Mouse (Mus musculus): Measurements from ENCODE around the gene Olfr1373.
"Not testable (repeated sequence)": the region's sequence is repeated elsewhere in the genome, so short reads cannot be mapped to it uniquely, and the experiment has no call there.

Gene Olfr1373

DNA sequence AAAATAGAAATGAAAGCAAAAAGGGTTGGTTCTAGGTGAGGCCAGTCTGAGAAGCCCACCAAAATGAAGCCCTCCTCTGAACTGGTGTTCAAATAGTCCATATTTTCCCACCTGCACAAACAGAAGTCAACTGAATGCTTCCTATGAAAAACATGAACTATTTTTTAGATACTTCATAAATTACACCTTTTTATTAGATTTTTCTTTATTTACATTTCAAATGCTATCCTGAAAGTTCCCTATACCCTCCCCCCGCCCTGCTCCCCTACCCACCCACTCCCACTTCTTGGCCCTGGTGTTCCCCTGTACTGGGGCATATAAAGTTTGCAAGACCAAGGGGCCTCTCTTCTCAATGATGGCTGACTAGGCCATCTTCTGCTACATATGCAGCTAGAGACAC, at the start of gene Olfr1373:
Olfr1373 (minus strand) TSS at position 101 of the 400 bp plus-strand sequence.
- not testable (repeated sequence) for DNase-seq (ENCODE audit: low spot score)

DNA sequence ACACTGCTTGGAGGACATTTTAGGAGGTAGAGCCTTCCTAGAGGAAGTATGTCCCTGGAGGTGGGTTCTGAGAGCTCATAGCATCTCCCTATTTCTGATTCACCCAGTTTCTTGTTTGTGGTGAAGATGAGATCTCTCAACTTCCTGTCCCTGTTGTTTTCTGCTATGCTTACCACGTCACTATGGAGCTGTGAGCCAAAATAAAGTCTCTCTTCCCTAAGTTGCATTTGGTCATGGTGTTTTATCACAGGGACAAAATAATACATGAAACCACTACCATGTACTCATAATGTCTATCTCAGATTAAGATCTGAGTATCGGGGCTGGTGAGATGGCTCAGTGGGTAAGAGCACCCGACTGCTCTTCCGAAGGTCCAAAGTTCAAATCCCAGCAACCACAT, 35.3 kb upstream of the Olfr1373 start:
- DNase-seq (ENCODE audit: low spot score): not testable (repeated sequence)

DNA sequence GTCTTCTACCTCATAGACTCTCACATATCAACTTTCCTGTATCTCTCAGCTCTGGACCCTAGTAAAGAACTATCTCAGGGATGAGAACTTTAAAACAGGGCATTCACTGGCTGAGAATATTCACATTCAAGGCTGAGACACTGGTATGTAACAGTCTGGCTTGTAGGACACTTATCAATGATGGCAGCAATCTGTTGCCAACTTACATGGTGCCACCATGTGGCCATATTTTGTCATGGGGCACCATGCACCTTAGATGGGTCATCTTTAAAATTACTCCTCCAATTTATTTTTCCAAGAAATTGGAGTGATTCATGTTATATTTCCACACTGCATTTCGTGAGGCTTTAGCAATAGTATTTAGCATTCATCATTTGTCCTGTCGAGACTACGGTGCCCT, 34.6 kb upstream of the Olfr1373 start:
- not testable (repeated sequence) for DNase-seq (ENCODE audit: low spot score)

DNA sequence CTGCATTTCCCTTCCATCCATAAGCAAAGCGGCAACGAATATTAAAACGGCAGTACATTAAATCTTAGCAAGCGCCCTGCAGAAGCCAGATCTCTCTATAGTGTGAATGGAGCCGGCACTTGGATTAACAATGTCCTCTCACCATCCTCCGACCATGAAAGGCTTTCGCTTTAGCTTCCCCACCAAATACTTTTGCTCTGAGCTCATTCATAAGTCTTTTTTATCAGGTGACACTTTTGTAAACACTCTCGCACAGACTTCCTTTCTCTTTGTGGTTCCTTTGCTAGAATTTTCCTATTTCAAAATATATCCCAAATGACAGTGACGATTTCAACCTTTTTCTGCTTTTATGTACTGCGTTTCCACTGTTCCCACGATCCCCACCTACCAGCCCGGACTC, 23.1 kb upstream of the Olfr1373 start:
- no peak for DNase-seq (ENCODE audit: low spot score)

DNA sequence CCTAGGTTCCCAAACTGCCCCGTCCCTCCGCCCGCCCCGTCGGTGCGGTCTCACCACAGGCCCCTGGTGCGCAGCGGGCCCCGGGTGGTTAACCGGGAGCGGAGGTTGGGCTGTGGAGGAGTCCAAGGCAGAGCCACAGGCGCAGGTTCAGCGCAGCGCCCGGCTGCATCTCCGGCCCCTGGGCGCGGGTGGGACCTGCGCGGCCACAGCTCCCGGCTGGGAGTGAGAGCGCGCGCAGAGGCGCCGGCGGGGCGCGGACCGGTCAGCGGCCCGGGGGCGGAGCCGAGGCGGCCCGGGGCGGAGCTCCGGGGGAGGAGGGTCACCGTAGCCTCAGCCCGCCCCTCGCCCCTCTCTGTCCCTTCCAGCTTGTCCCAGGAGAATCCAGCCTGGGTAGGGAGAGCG, 22.6 kb upstream of the Olfr1373 start:
- DNase-seq (ENCODE audit: low spot score): not testable (repeated sequence)

DNA sequence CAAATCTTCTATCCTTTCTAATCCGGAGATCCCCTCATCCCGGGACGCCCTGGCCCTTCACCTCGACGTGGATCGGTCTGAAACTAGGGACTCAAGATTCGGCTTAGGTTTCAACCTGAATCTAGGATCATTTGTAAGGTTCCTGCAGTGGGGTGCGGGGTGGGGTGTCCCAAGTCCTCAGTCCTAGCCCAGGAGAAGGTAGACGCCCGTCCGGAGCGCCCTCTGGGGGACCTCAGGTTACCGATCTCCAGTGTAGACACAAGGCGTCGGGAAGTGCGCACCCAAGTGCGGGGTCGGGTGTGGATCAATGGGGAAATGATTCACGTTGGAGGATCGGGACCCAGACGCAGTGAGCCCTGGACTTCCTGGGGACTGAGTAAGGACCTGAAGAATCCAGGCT, 21.8 kb upstream of the Olfr1373 start:
- DNase-seq (ENCODE audit: low spot score): no peak

DNA sequence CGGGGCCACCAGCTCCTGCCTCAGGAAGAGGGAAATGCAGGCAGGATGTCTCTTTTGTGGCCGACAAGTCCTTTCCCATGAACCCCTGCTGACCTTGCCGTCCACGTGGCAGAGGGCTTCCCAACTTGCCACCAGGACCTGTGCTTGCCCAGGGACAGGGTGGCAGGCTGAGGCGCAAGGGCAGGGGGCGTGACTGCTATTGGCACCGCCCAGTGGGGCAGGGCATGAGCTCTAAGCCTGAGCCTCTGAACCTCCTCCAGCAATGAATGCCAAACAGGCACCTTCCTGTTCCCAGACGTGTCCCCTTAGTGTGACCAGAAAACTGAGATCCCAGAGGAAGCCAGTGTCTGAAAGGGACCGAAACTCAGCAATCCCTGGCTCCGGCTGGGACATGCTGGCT, 18.6 kb upstream of the Olfr1373 start:
- no peak for DNase-seq (ENCODE audit: low spot score)

DNA sequence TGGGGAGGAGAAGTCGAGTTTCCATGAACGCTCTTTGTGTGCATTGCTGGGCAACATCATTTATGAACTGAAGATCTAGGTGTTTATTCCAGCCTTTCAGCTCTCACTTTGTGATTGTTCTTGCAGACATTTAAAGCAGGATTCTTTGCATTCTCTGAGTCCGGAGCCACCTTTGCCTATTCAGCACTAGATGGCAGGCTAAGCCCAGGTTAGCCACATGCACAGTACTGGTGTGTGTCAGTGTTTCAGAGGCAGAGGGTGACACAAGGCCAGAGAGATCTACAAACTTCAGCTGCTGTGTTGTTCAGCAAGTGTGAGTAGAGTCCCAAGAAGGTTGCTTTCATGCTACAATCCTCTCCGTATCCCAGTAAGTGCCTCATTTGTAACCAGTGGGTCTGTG, 1.7 kb downstream of the Olfr1373 start:
- peak; percentile 48 for DNase-seq (ENCODE audit: low spot score)

DNA sequence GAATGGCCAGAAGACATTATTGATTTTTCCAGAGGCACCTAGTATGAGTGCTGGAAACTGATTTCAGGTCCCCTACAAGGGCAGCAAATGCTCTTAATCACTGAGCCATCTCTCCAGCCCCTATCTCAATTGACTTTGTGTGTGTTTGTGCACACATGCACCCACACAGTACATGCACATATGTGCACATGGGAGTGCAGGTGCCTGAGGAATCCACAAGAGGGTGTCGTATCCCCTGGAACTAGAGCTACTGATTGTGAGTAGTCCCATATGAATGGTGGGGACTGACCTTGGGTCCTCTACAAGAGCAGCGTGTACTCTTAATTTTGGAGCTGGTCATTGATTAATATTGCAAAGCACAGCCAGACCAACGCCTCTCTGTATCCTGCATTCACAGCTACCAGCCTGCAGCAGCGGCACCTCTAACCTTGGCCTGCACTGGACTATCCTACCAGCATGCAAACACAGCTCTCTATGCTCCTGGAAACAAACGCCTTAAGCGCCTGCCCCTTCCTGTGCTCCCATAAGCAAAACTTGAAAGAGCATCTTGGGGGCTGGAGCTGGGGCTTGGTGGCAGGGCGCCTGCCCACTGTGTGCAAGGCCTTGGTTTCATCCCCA, 14.8 kb downstream of the Olfr1373 start:
- no peak for DNase-seq (ENCODE audit: low spot score)

DNA sequence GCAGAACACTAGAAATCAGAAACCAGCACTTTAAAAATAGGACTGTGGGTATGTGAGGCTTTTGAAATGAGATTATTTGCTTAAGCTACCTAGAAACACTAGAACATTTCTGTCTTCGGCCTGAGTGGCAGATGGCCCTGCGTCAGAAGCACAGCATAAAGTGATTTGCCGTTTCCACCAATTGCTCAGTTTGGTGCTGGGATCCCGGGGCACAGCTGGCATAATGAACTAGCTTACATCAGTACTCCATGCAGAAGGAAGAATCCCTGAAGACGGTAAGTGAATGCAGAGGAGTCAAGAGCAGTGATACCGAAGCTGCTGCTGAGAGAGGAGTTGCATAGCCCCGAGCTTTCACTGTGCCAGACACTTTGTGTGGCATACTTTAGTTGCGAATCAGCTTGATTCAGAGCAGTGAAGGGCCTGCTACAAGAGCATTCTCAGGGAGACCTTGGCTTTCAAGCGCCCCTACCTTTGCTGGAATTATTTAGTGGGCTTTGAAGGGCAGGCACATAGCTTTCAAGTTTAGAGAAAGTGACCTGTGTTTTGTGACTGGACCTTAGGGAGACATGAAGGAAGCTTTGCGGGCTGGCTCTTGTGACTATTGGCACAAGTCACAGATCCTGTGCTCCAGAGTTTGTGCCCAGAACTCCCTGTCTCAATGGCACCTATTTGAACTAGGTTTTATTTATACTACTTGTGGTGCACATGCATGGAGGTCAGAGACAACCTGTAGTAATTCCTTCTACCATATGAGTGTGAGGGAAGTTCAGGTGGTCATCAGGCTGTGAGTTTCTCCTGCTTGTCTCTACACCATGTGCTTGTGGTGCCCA, 15.5 kb downstream of the Olfr1373 start:
- peak; percentile 66 for DNase-seq (ENCODE audit: low spot score)

DNA sequence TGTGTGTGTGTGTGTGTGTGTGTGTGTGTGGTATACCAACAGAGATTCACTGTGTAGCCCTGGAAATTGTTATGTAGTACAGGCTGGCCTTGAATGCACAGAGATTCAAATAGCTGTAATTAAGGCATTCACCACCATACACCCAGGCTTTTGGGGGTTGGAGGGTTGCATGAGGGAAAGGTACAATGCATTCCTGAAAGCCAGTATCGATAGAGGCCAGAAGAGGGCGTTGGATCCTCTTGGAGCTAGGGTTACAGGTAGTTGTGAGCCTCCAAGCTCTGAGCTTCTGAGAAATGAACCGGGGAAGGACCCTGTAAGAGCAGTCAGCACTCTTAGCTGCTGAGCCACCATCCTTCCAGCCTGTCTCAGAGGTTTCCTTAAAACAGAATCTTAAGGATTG, 16.2 kb downstream of the Olfr1373 start:
- DNase-seq (ENCODE audit: low spot score): no peak

DNA sequence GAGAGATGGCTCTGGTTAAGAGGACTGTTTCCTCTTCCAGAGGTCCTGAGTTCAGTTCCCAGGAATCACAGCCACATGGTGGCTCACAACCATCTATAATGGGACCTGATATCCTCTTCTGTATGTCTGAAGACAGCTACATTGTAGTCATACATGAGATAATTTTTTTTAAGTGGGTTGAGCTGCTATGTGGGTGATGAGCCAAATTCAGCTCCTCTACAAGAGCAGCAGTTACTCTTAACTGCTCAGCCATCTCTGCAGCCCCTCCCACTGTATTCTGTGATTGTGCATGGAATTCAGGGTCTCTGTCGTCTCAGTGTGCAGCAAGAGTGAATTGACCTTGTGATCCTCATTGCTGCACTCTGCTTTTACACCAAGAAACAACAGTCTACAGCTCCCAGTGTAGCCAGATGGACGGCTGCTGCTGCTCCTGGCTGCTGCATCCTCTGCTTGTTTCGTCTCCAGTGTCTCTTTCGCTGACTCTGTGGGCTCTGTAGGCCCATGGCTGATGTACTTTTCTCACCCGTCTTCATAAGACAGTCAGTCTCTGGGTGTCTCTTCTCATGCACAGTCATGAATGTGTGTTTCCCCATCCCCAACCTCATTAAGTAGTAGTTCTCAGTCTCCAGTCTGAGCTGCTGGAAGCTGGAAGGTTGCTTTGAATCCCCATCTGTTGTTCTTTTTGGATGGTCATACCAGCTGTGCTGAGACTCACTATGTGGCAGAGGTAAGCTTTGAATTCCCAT, 16.8 kb downstream of the Olfr1373 start:
- no peak for DNase-seq (ENCODE audit: low spot score)

DNA sequence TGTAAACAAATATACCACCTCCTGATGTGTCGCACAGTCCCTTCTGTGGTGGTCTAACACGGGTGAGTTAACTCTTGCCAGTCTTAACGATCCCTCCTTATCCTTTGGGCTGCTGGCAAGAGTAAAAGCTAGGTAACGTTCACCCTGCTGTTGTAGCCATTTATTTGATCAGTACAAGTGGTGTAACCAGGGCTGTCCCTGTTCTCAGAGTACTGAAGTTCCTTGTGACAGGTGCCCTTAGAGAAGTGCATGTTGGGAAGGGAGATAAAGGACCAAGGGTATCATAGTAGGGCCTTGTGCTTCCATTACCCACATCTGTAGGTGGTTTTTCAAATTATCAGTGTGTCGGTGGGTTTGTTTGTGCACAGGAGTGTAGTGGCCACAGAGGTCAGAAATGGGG, 17.6 kb downstream of the Olfr1373 start:
- no peak for DNase-seq (ENCODE audit: low spot score)

DNA sequence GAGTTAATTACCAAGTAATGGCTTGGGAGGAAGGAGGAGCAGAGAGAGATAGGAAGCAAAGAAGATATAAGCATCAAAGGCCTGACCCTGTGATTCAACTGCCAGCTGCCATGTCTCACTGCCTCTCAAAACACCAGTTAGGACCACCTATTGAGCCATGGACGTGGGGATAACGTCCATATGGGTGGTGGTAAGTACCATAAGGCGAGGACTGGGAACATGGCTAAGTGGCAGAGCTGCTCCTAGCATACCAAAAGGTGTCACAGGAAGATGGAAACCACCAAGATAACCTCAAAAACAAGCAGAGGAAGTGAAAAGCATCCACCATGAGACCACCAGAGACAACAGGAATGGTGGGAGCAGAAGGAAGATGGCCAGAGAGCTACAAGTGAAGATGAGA, 18.2 kb downstream of the Olfr1373 start:
- no peak for DNase-seq (ENCODE audit: low spot score)

DNA sequence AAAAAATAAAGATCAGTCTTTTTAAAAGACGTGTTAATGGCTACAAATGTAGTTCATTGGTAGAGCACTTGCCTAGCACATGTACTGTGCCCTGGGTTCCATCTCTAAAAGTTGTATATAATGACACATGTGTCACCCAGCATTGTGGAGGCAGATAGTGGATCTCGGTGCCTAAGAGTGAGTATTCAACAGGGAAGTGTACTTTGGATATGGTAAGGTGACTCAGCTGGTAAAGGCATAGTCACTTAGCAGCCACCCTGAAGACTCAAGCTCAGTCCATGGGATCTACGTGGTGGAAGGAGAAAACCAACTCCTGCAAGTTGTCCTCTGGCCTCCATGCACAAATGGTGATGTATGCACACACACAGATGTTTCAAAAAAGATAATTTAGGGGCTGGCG, 20.9 kb downstream of the Olfr1373 start:
- no peak for DNase-seq (ENCODE audit: low spot score)

DNA sequence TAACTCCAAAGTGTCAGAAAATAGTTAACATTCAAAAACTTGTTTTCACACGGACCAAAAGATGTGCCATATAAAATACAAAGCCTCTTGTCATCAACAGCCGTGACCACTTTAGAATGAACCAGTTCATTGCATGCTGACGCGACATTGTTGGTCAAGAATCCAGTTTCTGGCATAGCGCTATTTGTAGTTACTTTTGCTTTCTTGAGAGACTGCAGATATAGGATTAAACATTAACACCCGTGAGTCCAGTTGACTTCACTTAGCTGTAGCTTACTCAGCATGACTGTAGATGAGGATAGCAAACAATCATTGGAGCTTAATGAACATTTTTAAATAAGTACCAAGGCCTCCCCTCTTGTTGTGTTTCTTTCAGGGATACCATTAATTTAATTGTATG, 23.3 kb downstream of the Olfr1373 start:
- no peak for DNase-seq (ENCODE audit: low spot score)

DNA sequence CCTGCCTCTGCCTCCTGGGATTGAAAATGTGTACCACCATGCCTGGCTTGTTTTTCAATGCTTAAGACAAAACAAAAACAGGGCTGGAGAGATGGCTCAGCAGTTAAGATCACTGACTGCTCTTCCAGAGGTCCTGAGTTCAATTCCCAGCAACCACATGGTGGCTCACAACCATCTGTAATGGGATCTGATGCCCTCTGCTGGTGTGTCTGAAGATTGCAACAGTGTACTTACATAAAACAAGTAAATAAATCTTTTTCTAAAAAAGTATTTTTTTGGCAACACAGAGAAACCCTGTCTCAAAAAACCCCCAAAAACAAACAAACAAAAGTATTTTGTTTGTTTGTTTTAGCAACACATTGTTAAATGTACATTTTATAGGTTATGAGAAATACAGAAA, 24.9 kb downstream of the Olfr1373 start:
- DNase-seq (ENCODE audit: low spot score): not testable (repeated sequence)

DNA sequence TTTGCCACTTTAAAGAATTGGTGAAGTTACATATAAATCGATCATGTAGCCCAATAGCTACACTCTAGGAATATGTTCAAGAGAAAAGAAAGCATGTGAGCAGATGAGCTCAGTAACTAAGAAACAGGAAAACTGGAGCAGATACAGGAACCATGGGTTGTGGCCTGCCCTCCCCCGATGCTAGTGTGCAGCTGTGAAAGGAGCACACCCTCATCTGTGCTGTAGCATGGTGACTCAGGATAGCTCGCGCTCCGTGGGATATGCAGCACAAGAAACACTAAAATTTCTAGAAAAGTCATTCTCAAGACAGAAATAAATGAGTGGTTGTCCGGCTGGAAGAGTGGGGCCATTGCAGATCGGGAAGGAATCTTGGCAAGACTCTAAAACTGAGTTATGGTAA, 28.2 kb downstream of the Olfr1373 start:
- DNase-seq (ENCODE audit: low spot score): no peak

DNA sequence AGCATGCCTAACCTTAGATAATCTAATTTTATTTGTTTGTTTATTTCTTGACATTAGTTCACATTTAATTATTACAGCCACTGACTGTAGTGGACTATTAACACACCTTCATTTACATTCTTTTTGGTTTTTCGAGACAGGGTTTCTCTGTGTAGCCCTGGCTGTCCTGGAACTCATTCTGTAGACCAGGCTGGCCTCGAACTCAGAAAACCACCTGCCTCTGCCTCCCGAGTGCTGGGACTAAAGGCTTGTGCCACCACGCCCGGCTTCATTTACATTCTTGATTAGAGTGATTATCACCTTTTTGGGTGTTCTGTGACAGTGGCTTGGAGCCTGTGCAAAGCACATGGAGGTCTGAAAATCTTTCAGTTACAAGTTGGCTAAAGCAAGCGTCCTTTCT, 29.2 kb downstream of the Olfr1373 start:
- DNase-seq (ENCODE audit: low spot score): not testable (repeated sequence)

DNA sequence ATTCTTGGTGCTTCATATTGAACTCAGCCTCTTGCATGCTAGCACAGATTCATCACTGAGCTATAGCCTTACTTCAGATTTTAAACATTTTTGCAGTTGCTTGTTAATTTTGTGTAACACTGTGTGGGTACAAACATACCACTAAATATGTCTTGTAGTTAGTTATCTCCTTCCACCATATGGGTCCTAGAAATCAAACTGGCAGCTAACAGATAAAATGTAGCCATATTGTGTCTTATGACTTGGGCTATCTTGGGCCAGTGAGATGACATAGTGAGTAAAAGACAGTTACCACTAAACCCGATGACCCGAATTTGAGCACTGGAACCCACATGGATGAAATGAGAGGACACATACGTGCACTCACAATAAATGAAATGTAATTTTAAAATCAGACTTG, 29.8 kb downstream of the Olfr1373 start:
- DNase-seq (ENCODE audit: low spot score): no peak

DNA sequence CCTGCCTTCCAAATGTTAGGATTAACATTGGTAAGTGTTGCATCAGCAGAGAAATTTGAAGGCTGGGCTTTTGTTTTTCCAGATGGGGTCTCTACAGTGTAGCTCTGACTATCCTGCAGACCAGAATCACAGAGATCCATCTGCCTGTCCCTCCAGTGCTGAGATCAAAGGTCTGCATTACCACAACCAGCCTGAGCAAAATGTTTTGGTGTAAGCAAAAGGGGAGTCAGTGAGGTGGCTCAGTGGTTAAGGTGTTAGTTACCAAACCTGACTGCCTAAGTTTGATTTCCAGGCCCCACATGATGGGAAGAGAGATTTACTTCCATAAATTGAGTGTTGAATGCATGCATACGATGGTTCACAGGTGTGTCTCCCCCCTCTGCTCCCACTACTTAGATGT, 35.9 kb downstream of the Olfr1373 start:
- no peak for DNase-seq (ENCODE audit: low spot score)

DNA sequence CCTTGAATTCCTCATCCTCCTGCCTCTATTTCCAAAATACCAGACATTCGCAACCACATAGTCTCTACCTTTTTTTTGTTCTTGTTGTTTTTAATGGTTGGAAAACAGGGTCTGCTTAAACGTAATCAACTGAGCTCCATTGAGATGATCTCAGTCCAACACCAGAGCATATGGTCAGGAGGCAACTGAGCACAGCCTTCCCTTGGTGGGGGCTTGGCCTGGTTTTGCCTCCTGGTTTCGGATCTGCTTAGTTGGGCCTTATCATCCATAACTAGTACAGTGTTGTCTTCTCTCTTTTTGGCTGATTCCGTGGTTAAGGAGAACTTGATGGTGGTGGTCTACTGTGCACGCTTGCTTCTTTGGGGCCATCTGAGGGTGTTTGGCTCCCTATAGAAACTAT, 36.5 kb downstream of the Olfr1373 start:
- DNase-seq (ENCODE audit: low spot score): no peak

DNA sequence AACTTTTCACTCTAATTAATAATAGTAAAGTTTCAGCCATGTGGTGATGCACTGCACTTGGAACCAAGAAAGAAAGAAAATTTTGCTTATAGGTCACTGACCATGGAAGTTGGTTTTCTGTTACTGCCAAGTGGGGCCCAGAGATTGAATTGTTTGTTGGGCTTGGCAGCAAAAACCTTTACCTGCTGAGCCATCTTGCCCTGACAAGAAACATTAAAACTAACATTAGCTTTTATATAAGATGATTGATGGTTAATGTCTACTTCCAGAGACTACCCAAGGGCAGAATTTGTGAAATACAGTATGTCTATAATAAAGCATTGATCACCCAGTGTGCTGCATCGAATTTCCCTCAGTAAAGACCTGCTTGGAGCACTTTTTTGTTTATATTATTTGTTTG, 38.9 kb downstream of the Olfr1373 start:
- no peak for DNase-seq (ENCODE audit: low spot score)
